Comparison of ENCODE assay signal across 16 mouse cellular contexts in genomic region chr17:65710576-65710975, GRCm38 (mm10).
"Had no signal": no experiment of that assay in that cellular context is flagged by ENCODE, and none has a peak within 500 bp of the region (broad histone marks: within the 10 kb centered on the region; RNA-seq: fewer than 3 reads in every experiment).

No protein-coding gene starts in this region.

- H3K4me1 ChIP-seq: limb, embryonic 12.5 days; liver, embryonic 15.5 days; midbrain, embryonic 10.5 days; neural tube, embryonic 13.5 days; stomach, embryonic 15.5 days had no signal

- H3K27me3 ChIP-seq: limb, embryonic 12.5 days; liver, embryonic 15.5 days; neural tube, embryonic 13.5 days; stomach, embryonic 15.5 days had no signal

- H3K9me3 ChIP-seq: liver, embryonic 15.5 days; stomach, embryonic 15.5 days had no signal

- H3K36me3 ChIP-seq: liver, embryonic 15.5 days had no signal

- ATAC-seq: intestine, embryonic 16.5 days; lung, postnatal 0 days had no signal

- H3K9ac ChIP-seq: limb, embryonic 12.5 days; liver, embryonic 15.5 days; neural tube, embryonic 13.5 days; stomach, embryonic 15.5 days had no signal

- H3K27ac ChIP-seq: limb, embryonic 12.5 days; liver, embryonic 15.5 days; midbrain, embryonic 10.5 days; neural tube, embryonic 13.5 days; stomach, embryonic 15.5 days had no signal

- H3K4me2 ChIP-seq: limb, embryonic 12.5 days; liver, embryonic 15.5 days; neural tube, embryonic 13.5 days; stomach, embryonic 15.5 days had no signal

- H3K4me3 ChIP-seq: limb, embryonic 12.5 days; liver, embryonic 15.5 days; midbrain, embryonic 10.5 days; neural tube, embryonic 13.5 days; stomach, embryonic 15.5 days had no signal

- DNase-seq: layer of hippocampus, adult 9-11 months; liver; lung, adult 2 months; lung, postnatal 4 days; midbrain, embryonic 14.5 days; retina, postnatal 1 day; right cerebral cortex, postnatal 14 days; thymus, adult 2 months; thymus, postnatal 25 days had no signal
